8 mouse cellular contexts compared by ENCODE assay signal in genomic region chr11:32161922-32162804, GRCm38 (mm10). TPM values are rescaled to one million over a fixed set of nuclear protein-coding genes. Genes with fewer than 3 reads are reported as not detected.
A peak's percentile ranks its signal among the peaks of the same experiment; 100 is the strongest.
DNase-seq lines count a peak whose midpoint lies in the region; ATAC-seq and TF ChIP-seq lines count a peak whose summit lies in the region.

No protein-coding gene starts in this region.

- H3K36me3 ChIP-seq in intestine, embryonic 15.5 days = no peaks in the 10 kb centered on the region

- 0 out of 2 replicates have a peak, but pooled peaks cover 3% of the 10 kb centered on the region for H3K27me3 ChIP-seq in intestine, embryonic 15.5 days (replicated peaks)

- intact Hi-C loops in gastrocnemius, postnatal 14 days (cut with DNase I; ENCODE audit: low total_unique reads) = loop anchor here (5.0 kb wide), 1 partner anchor 165 kb away; no protein-coding TSS in a partner anchor
- intact Hi-C loops in left cerebral cortex, postnatal 14 days (cut with DNase I) = loop anchor here (2.0 to 10.0 kb wide), 2 partner anchors 163 to 487 kb away; partner anchors contain the start of gene Bod1

- WGBS in intestine, embryonic 15.5 days = 14% methylated on average over 28 of the region's 28 CpGs

- no peaks in the 10 kb centered on the region for H3K9me3 ChIP-seq in intestine, embryonic 15.5 days

- peak; percentile 84 for TF ChIP-seq CTCF in cortical plate, adult 2 months (IDR thresholded peaks at IDR 0.05; ENCODE audit: extremely low read depth, insufficient read depth, low read length)

- no peak overlapping the region for H3K9ac ChIP-seq in intestine, embryonic 15.5 days

- peak overlapping the region; percentile 2; the same call in 1 of the 2 replicates for H3K4me3 ChIP-seq in cortical plate, adult 2 months (ENCODE audit: insufficient read depth, low read length)
- H3K4me3 ChIP-seq in intestine, embryonic 15.5 days (replicated peaks) = peak overlapping the region; percentile 21

- peaks cover 1% of the 10 kb centered on the region; the same call in 1 of the 2 replicates for H3K4me1 ChIP-seq in cortical plate, adult 2 months (ENCODE audit: control insufficient read depth, insufficient read depth, low read length)
- H3K4me1 ChIP-seq in intestine, embryonic 15.5 days (replicated peaks) = peaks cover 7% of the 10 kb centered on the region

- no peak for TF ChIP-seq POLR2A in cortical plate, adult 2 months (IDR thresholded peaks at IDR 0.05; ENCODE audit: extremely low read depth, insufficient read depth, low read length)

- peak overlapping the region; percentile 66 for H3K4me2 ChIP-seq in intestine, embryonic 15.5 days (replicated peaks)

- peak; percentile 66 to 83 for DNase-seq in adrenal gland, adult (ENCODE audit: inconsistent age in 2 of 2, low spot score in 1 of 2)
- DNase-seq in gastrocnemius, postnatal 14 days = peak; percentile 67
- peak; percentile 91 to 93 for DNase-seq in left cerebral cortex, postnatal 14 days (ENCODE audit: low spot score in 2 of 2)
- DNase-seq in mesoderm, embryonic 11.5 days (ENCODE audit: low read depth, low spot score) = peak; percentile 87
- peak; percentile 85 for DNase-seq in right cerebral cortex, postnatal 25 days
- peak; percentile 50 for DNase-seq in yolk sac, embryonic 10.5 days (ENCODE audit: low spot score)

- peak; percentile 91 for ATAC-seq in intestine, embryonic 15.5 days

- H3K27ac ChIP-seq in cortical plate, adult 2 months (ENCODE audit: insufficient read depth, low read length) = no peak overlapping the region
- no peak overlapping the region for H3K27ac ChIP-seq in intestine, embryonic 15.5 days

RNA-seq across cellular contexts. Expression of gene Il9r, which starts 37.9 kb away (rescaled TPM):
- polyA plus RNA-seq in cortical plate, adult 2 months (2012; rRNA removed) = 0.06 and 0.15 TPM in 2 replicates
- total RNA-seq in gastrocnemius, postnatal 14 days (2021) = under 1 TPM in 1 of 2 experiments, not detected in 1; 0.31 TPM
- polyA plus RNA-seq in intestine, embryonic 15.5 days (2015; fragmentation: Nextera tagmentation; extraction: Ambion mirVana) = 0.09 and 0.11 TPM in 2 replicates
- total RNA-seq in left cerebral cortex, postnatal 14 days (2021) = not detected

RNA-seq across cellular contexts. Expression of gene Snrnp25, which starts 43.1 kb away (rescaled TPM):
- polyA plus RNA-seq in cortical plate, adult 2 months (2012; rRNA removed) = 51.8 and 57.0 TPM in 2 replicates
- total RNA-seq in gastrocnemius, postnatal 14 days (2021) = 1 to 10 TPM; 8.6 to 8.9 TPM
- polyA plus RNA-seq in intestine, embryonic 15.5 days (2015; fragmentation: Nextera tagmentation; extraction: Ambion mirVana) = 45.1 and 49.1 TPM in 2 replicates
- 10 to 100 TPM; 24.9 to 26.2 TPM for total RNA-seq in left cerebral cortex, postnatal 14 days (2021)

RNA-seq across cellular contexts. Expression of gene Rhbdf1, which starts 59.9 kb away (rescaled TPM):
- polyA plus RNA-seq in cortical plate, adult 2 months (2012; rRNA removed) = 25.6 and 26.9 TPM in 2 replicates
- 10 to 100 TPM; 18.4 to 24.4 TPM for total RNA-seq in gastrocnemius, postnatal 14 days (2021)
- polyA plus RNA-seq in intestine, embryonic 15.5 days (2015; fragmentation: Nextera tagmentation; extraction: Ambion mirVana) = 52.8 and 53.5 TPM in 2 replicates
- total RNA-seq in left cerebral cortex, postnatal 14 days (2021) = 10 to 100 TPM; 16.5 to 18.0 TPM
